Mouse (Mus musculus): Measurements from ENCODE around the gene Gm136. TPM values are rescaled to one million over a fixed set of nuclear protein-coding genes. Genes with fewer than 3 reads are reported as not detected.
"Not testable (repeated sequence)": the region's sequence is repeated elsewhere in the genome, so short reads cannot be mapped to it uniquely, and the experiment has no call there.

The Gm136 gene
- total RNA-seq (2021) = not detected
- long read RNA-seq, experiment 1 = 0 reads
- long read RNA-seq, experiment 2 = 0 reads

- DNase-seq (ENCODE audit: low spot score in 2 of 2) = no peak
Observed at GRCm38 (mm10) chr4:34756163-34756562, at the start of gene Gm136. Gene Gm136, minus strand, starts transcription at chr4:34756263.

DNA sequence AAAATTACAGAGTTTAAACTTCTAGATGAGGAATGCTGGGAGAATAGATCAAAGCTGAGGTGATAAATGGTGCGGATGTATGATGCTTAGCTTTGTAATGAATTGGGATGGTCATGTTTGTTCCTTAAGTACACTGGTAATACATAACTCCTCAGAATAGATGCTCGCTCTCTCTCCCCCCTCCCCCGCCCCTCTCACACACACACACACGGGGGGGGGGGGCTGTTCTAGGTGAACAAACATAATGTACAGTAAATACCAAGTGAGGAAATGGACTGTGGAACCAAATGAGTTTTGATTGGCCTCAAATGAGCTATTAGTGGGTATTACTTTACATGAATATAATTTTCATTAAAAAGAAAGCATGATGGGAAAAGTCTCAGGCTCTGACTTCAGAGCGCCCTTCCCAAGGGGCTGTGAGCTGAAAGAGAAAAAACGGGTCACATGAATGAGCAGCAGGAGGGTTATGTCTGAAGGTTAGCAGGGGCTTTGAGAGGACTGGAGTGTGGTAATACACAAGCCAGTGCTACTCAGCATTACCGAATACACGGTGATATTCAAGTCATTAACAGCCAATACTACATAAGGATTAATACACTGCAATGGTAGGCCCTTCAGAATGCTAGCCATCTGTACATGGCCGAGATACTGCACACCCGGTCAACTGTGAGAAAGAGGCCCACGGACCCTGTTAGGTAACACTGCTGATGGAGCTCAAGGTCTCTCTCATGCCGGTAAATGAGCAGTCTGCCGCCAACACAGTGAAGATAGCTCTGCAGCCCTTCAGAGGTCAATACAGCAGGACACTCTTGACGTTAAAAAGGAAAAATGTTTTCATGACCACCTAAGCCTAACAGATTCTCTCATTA is 45.3 kb upstream of the Gm136 start:
- DNase-seq (ENCODE audit: low spot score in 2 of 2) = no peak

- DNase-seq (ENCODE audit: low spot score in 2 of 2) = no peak
Observed at GRCm38 (mm10) chr4:34798005-34798404, 41.9 kb upstream of the Gm136 start.

DNA sequence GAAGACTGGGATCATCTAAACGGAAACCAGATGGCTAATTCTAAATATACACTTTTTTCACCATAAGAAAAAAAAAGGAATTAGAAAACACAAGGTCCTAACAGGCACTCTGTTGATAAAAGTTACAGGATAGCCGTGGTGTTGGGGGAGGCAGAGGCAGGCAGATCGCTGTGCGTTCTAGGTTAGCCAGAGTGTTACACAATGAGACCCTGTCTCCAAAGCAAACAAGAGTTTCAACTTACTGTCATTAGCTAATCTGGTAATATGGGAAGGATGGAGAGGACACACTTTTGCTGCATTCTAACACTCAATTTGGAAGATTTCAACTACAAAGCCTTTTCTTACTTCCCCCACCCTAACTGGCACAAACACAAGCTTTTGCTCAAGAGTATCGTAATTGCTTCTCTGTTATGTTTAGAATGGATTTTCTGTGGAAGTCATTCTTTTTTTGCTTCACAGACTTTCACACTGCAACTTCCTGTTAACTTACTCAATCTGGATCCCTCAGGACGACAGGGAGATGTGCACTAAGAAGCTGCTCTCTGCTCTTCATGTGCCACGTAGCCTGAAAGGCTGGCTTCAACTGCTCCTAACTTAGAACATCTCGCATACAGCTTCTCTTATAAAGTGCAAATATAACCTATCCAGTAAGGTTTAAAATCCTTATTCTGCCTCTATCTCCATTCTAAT is 41.4 kb upstream of the Gm136 start:
- DNase-seq (ENCODE audit: low spot score in 2 of 2) = no peak

DNA sequence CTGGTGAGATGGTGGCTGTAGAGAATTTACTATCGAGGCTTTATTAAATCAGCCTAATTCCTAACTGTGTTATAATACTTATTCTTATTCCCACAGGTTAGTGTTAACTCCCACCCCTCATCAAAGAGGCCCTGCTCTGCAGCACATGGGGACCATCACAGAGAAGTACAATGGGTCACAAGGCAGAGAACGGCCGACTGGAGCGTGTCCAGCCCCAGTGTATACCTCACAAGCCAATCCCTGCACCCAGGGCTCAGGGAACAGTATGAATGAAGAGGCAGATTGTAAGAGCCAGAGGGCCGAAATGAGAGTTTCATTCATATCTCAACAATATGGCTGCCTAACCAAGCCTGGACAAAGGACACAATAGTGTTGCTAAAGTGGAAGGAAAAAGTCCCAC is 40.2 kb upstream of the Gm136 start:
- DNase-seq (ENCODE audit: low spot score in 2 of 2) = no peak

GRCm38 (mm10) chr4:34786476-34786875 is 30.4 kb upstream of the Gm136 start:
- no peak for DNase-seq (ENCODE audit: low spot score in 2 of 2)

DNA sequence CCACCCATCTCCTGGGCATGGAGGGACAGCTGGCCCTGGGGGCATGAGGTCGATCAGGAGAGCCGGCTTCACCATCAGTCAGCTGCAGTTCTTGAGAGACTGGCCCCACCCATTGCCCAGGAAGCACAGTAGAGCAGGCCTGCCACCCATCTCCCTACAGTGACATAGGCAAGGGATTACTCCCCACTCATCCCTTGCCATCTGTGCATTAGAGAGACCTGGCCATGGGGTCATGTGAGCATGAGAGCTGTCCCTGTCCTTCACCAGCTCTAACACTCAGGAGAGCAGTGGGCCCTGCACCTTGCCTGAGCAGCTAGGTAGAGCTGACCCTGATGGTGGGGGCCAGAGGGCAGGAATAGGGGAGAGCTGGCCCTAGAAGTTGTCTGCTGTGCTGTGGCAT is 29.6 kb upstream of the Gm136 start:
- DNase-seq (ENCODE audit: low spot score in 2 of 2) = no peak

- no peak for DNase-seq (ENCODE audit: low spot score in 2 of 2)
Observed at GRCm38 (mm10) chr4:34784865-34785264, 28.8 kb upstream of the Gm136 start.

DNA sequence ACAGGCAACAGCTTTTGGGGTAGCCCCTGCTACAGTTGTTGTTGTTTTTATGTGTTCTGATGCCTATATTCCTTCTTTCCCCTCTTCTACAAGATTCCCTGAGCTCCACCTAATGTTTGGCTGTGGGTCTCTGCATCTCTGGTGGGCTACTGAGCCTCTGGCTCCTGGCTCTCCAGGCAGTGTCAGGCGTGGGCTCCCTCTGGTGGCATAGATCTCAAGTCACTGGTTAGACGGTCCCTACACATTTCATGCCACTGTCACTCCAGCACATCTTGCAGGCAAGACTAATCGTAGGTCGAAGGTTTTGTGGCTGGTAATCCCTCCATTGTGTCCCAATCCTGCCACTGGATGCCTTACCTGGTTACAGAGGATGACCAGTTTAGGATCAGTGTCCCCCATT is 26.7 kb upstream of the Gm136 start:
- no peak for DNase-seq (ENCODE audit: low spot score in 2 of 2)

DNA sequence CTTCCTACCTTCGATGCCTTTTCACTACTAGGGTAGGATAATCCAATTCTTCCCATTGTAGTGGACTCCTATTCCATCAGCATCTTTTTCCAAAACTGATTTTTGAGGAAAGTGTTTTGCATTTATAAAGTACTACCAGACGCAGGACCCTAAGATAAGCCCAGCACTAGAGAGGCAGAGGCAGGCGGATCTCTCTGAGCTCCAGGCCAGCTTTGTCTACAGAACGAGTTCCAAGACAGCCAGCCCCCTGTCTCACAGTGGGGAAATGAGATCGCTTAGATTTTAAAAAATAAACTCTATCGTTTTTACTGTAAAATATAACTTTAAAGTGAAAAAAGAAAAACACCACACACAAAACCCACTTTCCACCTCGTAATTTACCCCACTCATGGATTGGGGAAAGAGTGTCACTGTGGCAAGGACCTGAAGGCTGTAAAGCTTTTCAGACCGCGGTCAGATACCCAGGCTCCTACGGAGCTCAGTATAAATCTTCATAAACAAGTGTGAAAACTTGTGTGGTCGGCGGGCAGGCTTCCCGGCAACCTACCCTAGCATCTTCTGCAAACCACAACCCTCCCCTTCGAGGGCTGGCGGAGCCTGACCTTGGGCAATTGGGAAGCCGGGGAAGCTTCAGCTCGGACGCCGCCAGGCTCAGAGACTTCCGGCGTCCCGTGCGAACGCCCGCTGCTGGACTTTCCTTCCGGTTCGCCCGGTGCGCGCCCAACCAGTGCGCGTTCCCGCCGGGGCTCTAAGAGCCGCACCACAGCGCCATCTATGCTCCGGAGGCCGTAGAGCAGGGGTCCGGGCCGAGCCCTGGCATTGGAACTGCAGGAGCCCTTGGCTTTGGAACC is 21.8 kb upstream of the Gm136 start, which contains the start of gene Smim8:
TSS of gene Smim8 (minus strand) at position 747 of the 851 bp plus-strand sequence.
- peak; percentile 80 to 91 for DNase-seq (ENCODE audit: low spot score in 2 of 2)

GRCm38 (mm10) chr4:34771652-34772371 is 15.7 kb upstream of the Gm136 start:
- no peak for DNase-seq (ENCODE audit: low spot score in 2 of 2)

DNA sequence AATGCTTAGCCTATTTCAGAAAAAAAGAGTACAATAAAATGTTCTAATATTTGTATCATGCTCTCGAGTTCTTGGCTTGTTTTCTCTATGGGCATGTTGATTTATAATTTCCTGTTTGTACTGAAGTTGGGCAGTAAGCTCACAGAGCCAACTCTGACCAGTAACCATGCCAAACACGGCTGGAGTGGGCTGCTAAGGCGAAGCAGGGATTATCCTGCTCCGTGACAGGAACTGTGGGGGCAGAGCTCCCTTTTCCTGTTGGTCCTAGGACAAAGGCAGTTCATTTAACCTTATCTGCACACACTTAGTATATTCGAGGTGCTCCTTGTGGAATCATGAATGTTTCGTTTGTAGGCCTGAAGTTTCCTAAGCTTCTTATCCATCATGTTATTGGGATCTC is 6.8 kb downstream of the Gm136 start:
- no peak for DNase-seq (ENCODE audit: low spot score in 2 of 2)

DNA sequence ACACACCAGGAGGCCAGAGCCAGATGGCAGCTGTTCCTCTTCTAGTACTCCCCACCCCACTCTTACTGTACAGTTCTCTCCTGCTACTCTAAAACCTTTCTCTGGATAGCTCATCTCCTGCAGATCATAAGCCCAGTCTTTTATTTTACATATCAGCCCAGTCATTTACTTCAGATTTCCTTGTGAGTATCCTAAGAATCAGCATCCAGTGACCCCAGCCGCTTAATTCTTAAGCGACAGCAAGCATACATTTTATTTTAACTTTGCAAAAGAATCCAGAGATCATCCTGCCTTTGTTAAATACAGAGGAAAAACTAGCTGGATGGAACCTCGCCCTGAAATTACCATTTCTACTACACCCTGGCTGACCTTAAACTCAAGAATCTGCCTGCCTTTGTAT is 21.6 kb downstream of the Gm136 start:
- no peak for DNase-seq (ENCODE audit: low spot score in 2 of 2)

GRCm38 (mm10) chr4:34733415-34733814 is 22.6 kb downstream of the Gm136 start:
- not testable (repeated sequence) for DNase-seq (ENCODE audit: low spot score in 2 of 2)

- DNase-seq (ENCODE audit: low spot score in 2 of 2) = peak; percentile 29 to 58
Observed at GRCm38 (mm10) chr4:34729851-34730341, 26.2 kb downstream of the Gm136 start, which contains the start of gene Cfap206. Gene Cfap206, minus strand, starts transcription at chr4:34730206.

DNA sequence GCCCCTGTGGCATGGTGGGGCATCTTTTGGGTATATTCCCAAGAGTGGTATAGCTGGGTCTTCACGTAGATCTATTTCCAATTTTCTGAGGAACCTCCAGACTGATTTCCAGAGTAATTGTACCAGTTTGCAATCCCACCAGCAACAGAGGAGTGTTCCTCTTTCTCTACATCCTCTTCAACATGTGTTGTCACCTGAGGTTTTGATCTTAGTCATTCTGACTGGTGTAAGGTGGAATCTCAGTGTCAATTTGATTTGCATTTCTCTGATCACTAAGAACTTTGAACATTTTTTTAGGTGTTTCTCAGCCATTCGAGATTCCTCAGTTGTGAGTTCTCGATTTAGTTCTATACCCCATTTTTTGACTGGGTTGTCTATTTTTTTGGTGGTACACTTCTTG is 30.4 kb downstream of the Gm136 start:
- DNase-seq (ENCODE audit: low spot score in 2 of 2) = not testable (repeated sequence)

- DNase-seq (ENCODE audit: low spot score in 2 of 2) = no peak
Observed at GRCm38 (mm10) chr4:34724306-34724705, 31.8 kb downstream of the Gm136 start.

- DNase-seq (ENCODE audit: low spot score in 2 of 2) = no peak
Observed at GRCm38 (mm10) chr4:34723186-34723585, 32.9 kb downstream of the Gm136 start.

- no peak for DNase-seq (ENCODE audit: low spot score in 2 of 2)
Observed at GRCm38 (mm10) chr4:34720127-34720895, 35.8 kb downstream of the Gm136 start.

DNA sequence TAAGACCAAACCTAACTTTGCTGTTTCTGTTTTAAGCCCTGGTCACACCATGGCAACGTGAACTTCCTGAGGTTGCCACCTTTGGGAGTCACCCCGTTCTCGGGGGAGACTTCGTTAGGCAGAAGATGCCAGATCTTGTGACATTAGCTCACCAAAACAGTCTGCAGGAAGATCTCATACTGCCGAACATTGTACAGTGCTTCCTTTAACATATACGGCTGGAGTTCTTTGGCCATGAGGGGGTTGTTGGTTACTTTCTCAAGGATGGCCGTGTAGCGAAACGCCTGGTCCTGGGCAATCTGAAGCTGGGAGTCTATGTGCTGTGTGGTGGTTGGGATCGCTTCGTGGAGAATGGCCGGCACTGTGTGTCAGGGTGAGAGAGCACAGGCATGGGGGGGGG is 36.6 kb downstream of the Gm136 start:
- DNase-seq (ENCODE audit: low spot score in 2 of 2) = no peak

All from gastrocnemius, postnatal 4 days (tissue).